Mouse (Mus musculus) cerebellum, adult 11-12 months (tissue): ENCODE data around the gene Piezo1.
A peak's percentile ranks its signal among the peaks of the same experiment; 100 is the strongest.
"Not testable (repeated sequence)": the region's sequence is repeated elsewhere in the genome, so short reads cannot be mapped to it uniquely, and the experiment has no call there.

Source experiments
- DNase-seq: peaks from one replicate; pipeline ENCODE4 v3.0.0; 2022

Gene Piezo1

GRCm38 (mm10) chr8:122551265-122552051 is at the start of gene Piezo1:
Gene Piezo1, minus strand, starts transcription at chr8:122551329.
- peak; percentile 53 for DNase-seq

DNA sequence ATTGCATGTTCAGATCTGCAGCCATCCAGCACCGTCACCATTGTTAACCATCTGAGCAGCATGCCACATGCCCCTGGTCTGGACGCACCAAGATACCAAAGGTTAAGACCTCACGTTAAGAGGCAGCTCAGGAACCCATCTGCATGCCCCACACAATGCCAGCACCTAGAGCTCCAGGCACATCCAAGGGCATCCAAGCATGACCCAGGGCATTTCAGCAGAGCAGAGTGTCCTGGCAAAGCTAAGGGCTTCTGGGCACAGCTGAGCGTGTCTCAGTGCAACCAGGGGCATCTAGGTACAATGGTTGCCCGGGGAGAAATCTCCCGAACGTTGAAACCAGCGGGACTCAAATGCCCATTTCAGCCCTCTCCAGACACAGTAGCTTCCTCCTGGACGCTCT is 49.5 kb upstream of the Piezo1 start:
- no peak for DNase-seq

DNA sequence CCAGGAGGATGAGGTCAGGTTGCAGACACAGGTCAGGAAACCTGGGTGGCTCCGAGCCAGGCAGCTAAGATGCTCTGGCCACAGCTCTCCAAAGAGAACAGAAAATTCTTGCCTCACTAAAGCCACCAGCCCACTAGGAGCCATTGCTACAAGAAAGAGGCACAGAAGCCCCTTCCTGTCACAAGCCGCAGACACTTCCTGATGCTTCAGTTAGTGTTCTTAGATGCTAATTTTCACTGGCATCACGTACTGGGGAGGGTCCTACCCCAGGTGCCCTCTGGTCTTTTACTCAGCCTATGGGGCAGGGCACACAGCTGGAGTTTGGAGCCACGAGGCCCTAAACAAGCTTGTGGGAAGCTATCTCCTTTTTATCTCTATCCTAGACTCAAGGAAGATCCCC is 44.9 kb upstream of the Piezo1 start:
- DNase-seq, result no peak

DNA sequence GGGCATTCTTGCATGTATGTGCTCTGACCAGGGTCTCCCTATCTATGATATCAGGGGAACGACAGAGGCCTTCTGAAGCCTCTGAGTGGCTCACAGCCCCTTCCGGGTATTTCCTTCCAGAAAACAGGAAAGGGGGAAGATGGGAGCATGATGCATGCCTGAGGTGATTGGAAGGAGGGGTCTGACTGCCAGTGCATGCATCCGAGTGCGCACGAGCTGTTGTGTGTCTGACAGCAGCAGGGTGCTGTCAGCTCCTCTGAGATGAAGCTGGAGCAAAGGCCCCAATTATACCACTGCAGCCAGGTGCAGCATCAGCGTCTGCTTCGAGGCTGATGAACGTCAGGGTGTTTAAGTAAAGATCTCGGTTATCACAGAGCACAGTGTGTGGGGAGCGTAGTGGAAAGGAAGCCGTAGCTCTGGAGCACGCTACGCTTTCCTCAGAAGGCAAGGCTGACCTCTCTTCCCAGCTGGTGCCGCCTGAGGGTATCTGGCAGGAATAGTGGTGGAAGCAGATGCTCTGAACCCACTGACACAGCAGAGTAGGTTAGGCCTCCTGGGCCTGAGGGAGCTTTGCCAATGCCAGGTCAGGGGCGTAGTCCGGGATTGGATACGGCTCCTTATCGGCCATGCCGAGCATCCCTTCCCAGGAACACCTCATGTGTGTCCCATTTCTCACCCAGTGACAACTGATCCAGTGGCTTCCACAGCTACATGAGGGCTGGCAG is 42.8 kb upstream of the Piezo1 start:
- DNase-seq, result peak; percentile 69

- DNase-seq, result no peak
These were observed 42.1 kb upstream of the Piezo1 start for GRCm38 (mm10) chr8:122593240-122593639.

- DNase-seq, result no peak
These were observed 35.6 kb upstream of the Piezo1 start for GRCm38 (mm10) chr8:122586749-122587148.

DNA sequence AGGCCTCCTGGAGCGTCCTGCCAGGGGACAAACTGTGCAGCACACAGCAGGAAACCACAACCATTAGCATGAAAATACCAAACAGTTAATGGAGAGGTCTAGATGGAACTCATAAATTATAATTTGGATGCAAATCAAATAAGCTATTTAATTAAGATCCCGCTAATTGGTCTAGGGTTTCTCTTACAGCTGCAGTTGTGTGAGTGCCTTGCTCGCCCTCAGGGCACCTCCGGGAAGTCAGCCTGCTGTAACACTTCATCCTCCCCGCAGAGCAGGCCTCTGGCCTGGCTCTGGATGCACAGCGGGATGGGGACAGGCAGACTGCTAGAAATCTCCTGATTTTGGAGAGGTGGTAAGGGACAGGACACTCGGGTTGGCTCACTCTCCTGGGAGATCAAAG is 35.0 kb upstream of the Piezo1 start:
- no peak for DNase-seq

DNA sequence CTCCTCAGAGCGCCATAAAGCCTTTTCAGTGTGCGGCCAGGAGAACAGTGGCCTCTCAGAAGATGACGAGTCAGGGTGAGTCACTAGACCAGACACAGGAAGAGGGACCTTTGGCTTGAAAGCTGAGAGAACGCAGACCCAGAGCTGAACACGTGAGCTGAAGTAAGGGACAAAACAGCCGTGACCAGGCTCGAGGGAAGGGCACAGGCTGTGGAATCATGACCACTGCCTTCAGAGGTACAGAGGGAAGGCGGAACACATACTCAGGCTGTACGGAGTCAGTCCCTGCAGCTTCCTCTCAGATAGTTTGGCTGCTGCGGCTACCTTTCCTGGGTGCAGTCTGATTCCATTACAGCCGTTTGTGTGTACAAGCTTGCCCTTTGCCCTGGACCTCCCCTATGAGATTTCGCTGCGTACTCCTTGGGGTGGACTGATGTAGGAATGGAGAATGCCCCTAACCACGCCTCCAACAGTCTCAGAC is 34.3 kb upstream of the Piezo1 start:
- DNase-seq, result no peak

DNA sequence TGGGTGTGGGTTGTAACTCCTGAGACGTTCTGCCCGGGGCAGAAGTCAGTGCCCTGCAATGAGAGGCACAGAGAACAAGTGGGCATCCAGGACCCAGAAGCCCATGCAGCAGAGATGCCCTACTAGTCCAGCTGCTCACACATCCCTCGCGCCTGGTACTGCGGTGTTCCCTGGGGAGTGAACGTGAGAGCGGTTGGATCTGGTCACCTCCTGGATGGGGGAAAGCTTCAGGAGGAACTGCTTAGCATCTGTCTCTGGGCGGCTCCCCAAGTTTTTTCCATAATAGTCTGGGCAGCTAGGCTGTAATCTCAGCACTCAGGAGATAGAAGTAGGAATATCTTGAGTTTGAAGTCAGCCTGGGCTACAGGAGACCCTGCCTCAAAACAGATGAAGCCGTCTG is 33.9 kb upstream of the Piezo1 start:
- no peak for DNase-seq

GRCm38 (mm10) chr8:122580926-122581325 is 29.8 kb upstream of the Piezo1 start:
- DNase-seq, result no peak

DNA sequence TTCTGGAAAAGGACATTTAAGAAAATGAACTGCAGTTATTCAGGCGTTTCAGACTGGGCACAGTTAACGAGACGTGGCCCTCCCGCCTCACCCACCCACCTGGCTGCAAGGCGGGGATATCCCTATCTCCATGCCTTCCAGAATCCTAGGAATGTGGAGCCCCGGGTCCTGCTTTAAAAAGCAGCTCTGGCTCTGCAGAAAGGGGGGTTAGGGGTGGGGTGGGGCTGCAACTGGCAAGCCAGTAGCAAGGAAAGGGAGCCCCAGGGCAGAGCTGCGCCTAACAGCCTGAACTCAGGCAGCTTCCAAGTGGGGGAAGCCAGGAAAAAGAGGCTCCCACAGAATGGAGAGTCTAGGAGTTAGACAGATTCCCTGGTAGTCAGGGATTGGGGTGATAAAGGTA is 28.1 kb upstream of the Piezo1 start:
- no peak for DNase-seq

- no peak for DNase-seq
These were observed 26.0 kb upstream of the Piezo1 start for GRCm38 (mm10) chr8:122577116-122577515.

- DNase-seq, result peak; percentile 96
These were observed 25.5 kb upstream of the Piezo1 start, which contains the start of gene Aprt for GRCm38 (mm10) chr8:122576648-122577022. Gene Aprt, minus strand, starts transcription at chr8:122576909.

DNA sequence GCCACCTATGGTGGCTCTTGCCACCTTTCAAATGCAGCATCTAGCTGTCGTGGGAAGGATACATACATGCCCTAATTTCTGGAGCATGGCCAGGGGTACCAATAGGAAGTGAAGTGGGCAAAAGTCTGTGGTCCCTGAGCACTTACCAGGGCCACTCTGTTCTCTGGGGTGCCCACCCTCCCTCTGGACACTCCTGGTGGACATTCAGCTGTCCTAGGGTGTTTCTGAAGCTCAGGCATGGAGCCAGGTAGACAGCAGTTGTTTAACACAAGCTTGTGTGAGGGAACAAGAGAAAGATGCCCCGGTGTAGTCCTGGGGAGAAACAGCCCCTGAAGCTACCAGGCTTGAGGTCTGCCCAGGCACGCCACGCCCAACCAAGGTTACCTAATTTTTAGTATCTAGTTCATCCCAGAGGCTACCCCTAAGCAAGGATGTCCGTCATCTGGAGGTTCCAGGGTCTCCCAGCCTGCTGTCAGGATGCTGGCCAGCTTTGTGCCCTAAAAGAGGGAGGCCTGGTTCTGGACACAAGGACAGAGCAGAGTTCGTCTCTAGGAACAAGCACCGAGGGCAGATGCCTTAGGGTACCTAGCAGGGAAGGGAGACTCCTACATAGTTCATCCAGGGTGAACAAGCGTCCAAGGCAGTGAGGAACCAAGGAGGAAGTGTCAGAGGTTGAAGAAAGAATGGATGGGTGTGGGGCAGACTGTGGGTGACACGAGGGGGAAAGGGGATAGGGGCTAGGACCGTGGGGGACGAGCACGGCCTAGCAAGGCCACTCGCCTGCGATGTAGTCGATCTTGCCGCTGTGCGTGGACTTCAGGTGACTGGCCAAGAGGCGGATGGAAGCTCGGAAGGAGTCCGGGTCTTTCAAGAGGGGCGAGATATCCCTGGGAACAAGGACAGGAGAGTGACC is 24.9 kb upstream of the Piezo1 start:
- peak; percentile 65 for DNase-seq

GRCm38 (mm10) chr8:122575286-122575685 is 24.2 kb upstream of the Piezo1 start:
- no peak for DNase-seq

GRCm38 (mm10) chr8:122574667-122575251 is 23.6 kb upstream of the Piezo1 start:
- no peak for DNase-seq

DNA sequence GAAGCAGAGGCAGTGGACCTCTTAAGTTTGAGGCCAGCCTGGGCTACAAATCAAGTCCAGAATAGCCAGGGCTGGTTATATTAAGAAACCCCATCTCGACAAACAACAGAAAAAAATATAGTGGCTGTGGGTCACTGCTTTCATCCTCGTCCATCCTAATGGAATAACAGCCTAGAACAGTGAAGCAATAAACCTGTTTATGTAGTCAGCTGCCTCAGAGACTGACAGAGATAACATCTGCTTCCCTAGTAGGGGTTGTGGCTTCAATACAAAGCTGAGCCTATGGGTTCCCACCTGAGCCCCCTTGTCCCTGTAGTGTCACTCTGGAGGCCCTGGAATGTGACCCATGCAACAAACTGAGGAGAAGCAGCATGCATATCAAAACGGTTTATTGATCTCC is 23.1 kb upstream of the Piezo1 start:
- DNase-seq, result no peak

- no peak for DNase-seq
These were observed 22.4 kb upstream of the Piezo1 start for GRCm38 (mm10) chr8:122573577-122573976.

DNA sequence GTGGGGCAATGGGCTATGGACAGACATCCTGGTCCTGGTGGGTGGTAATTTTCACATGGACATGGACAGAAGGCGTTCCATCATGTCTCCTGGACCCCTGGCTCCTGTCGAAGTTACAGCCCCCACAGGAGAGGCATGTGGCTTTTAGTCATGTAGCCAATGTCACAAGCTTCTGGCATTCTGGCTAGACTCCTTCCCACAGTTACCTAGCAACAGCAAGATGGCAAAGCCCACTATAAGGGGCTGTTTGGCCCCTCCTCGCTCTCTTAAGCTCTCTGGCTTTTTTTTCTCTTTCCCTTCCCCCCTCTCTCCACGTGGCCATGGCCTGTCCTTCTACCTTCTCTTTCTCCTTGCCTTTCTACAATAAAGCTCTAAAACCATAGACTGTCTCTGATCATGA is 22.0 kb upstream of the Piezo1 start:
- DNase-seq, result not testable (repeated sequence)

GRCm38 (mm10) chr8:122572751-122573150 is 21.6 kb upstream of the Piezo1 start:
- no peak for DNase-seq

DNA sequence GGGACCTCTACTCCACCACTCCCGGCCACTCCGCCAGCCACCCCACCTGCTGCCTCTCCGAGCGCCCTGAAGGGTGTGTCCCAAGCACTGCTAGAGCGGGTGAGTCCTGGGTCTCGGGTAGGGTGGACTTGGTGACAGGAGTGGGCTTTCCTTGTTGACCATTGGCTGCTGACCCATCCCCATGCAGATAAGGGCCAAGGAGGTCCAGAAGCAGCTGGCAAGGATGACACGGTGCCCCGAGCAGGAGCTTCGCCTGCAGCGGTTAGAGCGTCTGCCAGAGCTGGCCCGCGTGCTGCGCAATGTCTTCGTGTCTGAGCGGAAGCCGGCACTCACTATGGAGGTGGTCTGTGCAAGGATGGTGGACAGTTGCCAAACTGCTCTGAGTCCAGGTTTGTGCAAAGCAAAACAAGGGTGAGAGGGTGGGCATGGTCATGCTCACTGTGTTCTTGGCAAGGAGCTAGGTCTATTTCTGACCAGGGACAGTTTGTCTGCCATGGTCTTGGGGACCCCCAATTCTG is 20.7 kb upstream of the Piezo1 start:
- DNase-seq, result peak; percentile 57

DNA sequence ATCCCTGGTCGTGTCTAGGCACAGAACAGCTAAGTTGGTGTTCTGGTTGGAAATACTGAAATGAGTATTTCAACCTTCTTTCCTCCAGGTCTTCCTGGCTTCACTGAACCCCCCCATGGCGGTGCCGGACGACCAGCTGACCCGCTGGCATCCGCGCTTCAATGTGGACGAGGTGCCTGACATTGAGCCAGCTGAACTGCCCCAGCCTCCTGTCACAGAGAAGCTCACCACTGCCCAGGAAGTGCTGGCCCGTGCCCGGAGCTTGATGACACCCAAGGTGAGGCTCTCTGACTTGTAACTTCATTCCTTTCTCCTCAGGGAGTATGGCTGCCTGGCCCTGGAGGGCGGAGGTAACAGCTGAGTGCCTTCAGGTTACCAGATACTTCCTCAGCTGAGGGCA is 20.0 kb upstream of the Piezo1 start:
- DNase-seq, result peak; percentile 84
